Mouse (Mus musculus): ENCODE data around the gene Cdk17. TPM values are rescaled to one million over a fixed set of nuclear protein-coding genes. Genes with fewer than 3 reads are reported as not detected.
A peak's percentile ranks its signal among the peaks of the same experiment; 100 is the strongest.

The Cdk17 gene
- polyA plus RNA-seq, 1 experiment from 2014 or later, result 23.0 TPM

GRCm38 (mm10) chr10:93178662-93179061 lies 18.0 kb downstream of the Cdk17 start:
- no peak for ATAC-seq

GRCm38 (mm10) chr10:93179669-93180460 lies 19.2 kb downstream of the Cdk17 start:
- Histone ChIP-seq H3K4me1 (peaks cover 65% of the 10 kb centered on the region), H3K4me2 (no peak overlapping the region), H3K27me3 (replicated peaks) (no peaks in the 10 kb centered on the region), H3K36me3 (peaks cover 7% of the 10 kb centered on the region; the same call in 1 of the 2 replicates), H3K9ac (no peak overlapping the region), H3K4me3 (no peak overlapping the region), H3K27ac (no peak overlapping the region), H3K9me3 (replicated peaks) (no peaks in the 10 kb centered on the region)
- 73% methylated on average over 11 of the region's 11 CpGs for WGBS (ENCODE audit: insufficient replicate concordance)
- no peak for ATAC-seq

More at GRCm38 (mm10) chr10:93178662-93179061, 18.0 kb downstream of the Cdk17 start:
- H3K9ac ChIP-seq, result no peak overlapping the region
- H3K27ac ChIP-seq, result no peak overlapping the region
- no peak overlapping the region for H3K4me2 ChIP-seq
- H3K27me3 ChIP-seq (replicated peaks), result no peaks in the 10 kb centered on the region
- no peaks in the 10 kb centered on the region for H3K9me3 ChIP-seq (replicated peaks)
- H3K36me3 ChIP-seq, result peaks cover 8% of the 10 kb centered on the region
- 93% methylated on average over 5 of the region's 5 CpGs for WGBS (ENCODE audit: insufficient replicate concordance)
- H3K4me3 ChIP-seq, result no peak overlapping the region
- peaks cover 66% of the 10 kb centered on the region for H3K4me1 ChIP-seq

- H3K4me3 ChIP-seq, result no peak overlapping the region
- no peak overlapping the region for H3K9ac ChIP-seq
- ATAC-seq, result no peak
- no peaks in the 10 kb centered on the region for H3K27me3 ChIP-seq (replicated peaks)
- H3K27ac ChIP-seq, result no peak overlapping the region
- H3K9me3 ChIP-seq (replicated peaks), result no peaks in the 10 kb centered on the region
- H3K36me3 ChIP-seq, result peaks cover 7% of the 10 kb centered on the region; the same call in 1 of the 2 replicates
- peaks cover 54% of the 10 kb centered on the region for H3K4me1 ChIP-seq
- H3K4me2 ChIP-seq, result no peak overlapping the region
- WGBS (ENCODE audit: insufficient replicate concordance), result 80% methylated on average over 8 of the region's 8 CpGs
These were observed 23.8 kb downstream of the Cdk17 start for GRCm38 (mm10) chr10:93184351-93184976.

GRCm38 (mm10) chr10:93188440-93188999 lies 27.8 kb downstream of the Cdk17 start:
- Histone ChIP-seq H3K27ac (0 out of 2 replicates have a peak overlapping the region, but pooled peaks have one; percentile 17), H3K36me3 (peaks cover 7% of the 10 kb centered on the region; the same call in 1 of the 2 replicates), H3K27me3 (replicated peaks) (no peaks in the 10 kb centered on the region), H3K4me1 (peaks cover 67% of the 10 kb centered on the region), H3K4me2 (no peak overlapping the region), H3K9ac (no peak overlapping the region), H3K4me3 (no peak overlapping the region), H3K9me3 (replicated peaks) (no peaks in the 10 kb centered on the region)
- WGBS (ENCODE audit: insufficient replicate concordance), result 65% methylated on average over 10 of the region's 10 CpGs
- ATAC-seq, result no peak

GRCm38 (mm10) chr10:93190475-93191262 lies 30.0 kb downstream of the Cdk17 start:
- Histone ChIP-seq H3K4me2 (peak overlapping the region; percentile 29), H3K4me1 (peaks cover 73% of the 10 kb centered on the region), H3K4me3 (no peak overlapping the region), H3K27ac (peak overlapping the region; percentile 61), H3K27me3 (replicated peaks) (no peaks in the 10 kb centered on the region), H3K36me3 (peaks cover 7% of the 10 kb centered on the region; the same call in 1 of the 2 replicates), H3K9ac (peak overlapping the region; percentile 53), H3K9me3 (replicated peaks) (no peaks in the 10 kb centered on the region)
- 28% methylated on average over 8 of the region's 8 CpGs for WGBS (ENCODE audit: insufficient replicate concordance)
- peak; percentile 72 for ATAC-seq

- H3K27ac ChIP-seq, result no peak overlapping the region
- H3K27me3 ChIP-seq (replicated peaks), result no peaks in the 10 kb centered on the region
- peaks cover 48% of the 10 kb centered on the region for H3K4me1 ChIP-seq
- H3K9ac ChIP-seq, result no peak overlapping the region
- ATAC-seq, result no peak
- H3K9me3 ChIP-seq (replicated peaks), result no peaks in the 10 kb centered on the region
- no peak overlapping the region for H3K4me2 ChIP-seq
- 93% methylated on average over 6 of the region's 6 CpGs for WGBS (ENCODE audit: insufficient replicate concordance)
- peaks cover 24% of the 10 kb centered on the region for H3K36me3 ChIP-seq
- no peak overlapping the region for H3K4me3 ChIP-seq
These were observed 36.4 kb downstream of the Cdk17 start for GRCm38 (mm10) chr10:93197092-93197491.

- Histone ChIP-seq H3K27me3 (replicated peaks) (no peaks in the 10 kb centered on the region), H3K4me1 (peaks cover 47% of the 10 kb centered on the region), H3K4me2 (no peak overlapping the region), H3K27ac (no peak overlapping the region), H3K9me3 (replicated peaks) (no peaks in the 10 kb centered on the region), H3K36me3 (peaks cover 24% of the 10 kb centered on the region), H3K9ac (no peak overlapping the region), H3K4me3 (no peak overlapping the region)
- 53% methylated on average over 3 of the region's 3 CpGs for WGBS (ENCODE audit: insufficient replicate concordance)
- ATAC-seq, result peak; percentile 68
These were observed 38.3 kb downstream of the Cdk17 start for GRCm38 (mm10) chr10:93198958-93199357.

GRCm38 (mm10) chr10:93201846-93202458 lies 41.3 kb downstream of the Cdk17 start:
- Histone ChIP-seq H3K9me3 (replicated peaks) (no peaks in the 10 kb centered on the region), H3K4me1 (peaks cover 51% of the 10 kb centered on the region), H3K27me3 (replicated peaks) (no peaks in the 10 kb centered on the region), H3K4me2 (no peak overlapping the region), H3K4me3 (no peak overlapping the region), H3K36me3 (peaks cover 23% of the 10 kb centered on the region), H3K27ac (no peak overlapping the region), H3K9ac (no peak overlapping the region)
- ATAC-seq, result no peak
- WGBS (ENCODE audit: insufficient replicate concordance), result 73% methylated on average over 6 of the region's 6 CpGs

- H3K4me2 ChIP-seq, result no peak overlapping the region
- ATAC-seq, result no peak
- no peaks in the 10 kb centered on the region for H3K27me3 ChIP-seq (replicated peaks)
- no peak overlapping the region for H3K4me3 ChIP-seq
- no peak overlapping the region for H3K9ac ChIP-seq
- H3K9me3 ChIP-seq (replicated peaks), result no peaks in the 10 kb centered on the region
- peaks cover 12% of the 10 kb centered on the region for H3K36me3 ChIP-seq
- H3K4me1 ChIP-seq, result peaks cover 43% of the 10 kb centered on the region
- WGBS (ENCODE audit: insufficient replicate concordance), result 88% methylated on average over 4 of the region's 4 CpGs
- H3K27ac ChIP-seq, result no peak overlapping the region
These were observed 44.7 kb downstream of the Cdk17 start for GRCm38 (mm10) chr10:93205287-93205956.

GRCm38 (mm10) chr10:93207176-93207575 lies 46.5 kb downstream of the Cdk17 start:
- WGBS (ENCODE audit: insufficient replicate concordance), result 72% methylated on average over 5 of the region's 5 CpGs
- Histone ChIP-seq H3K4me3 (no peak overlapping the region), H3K4me1 (peaks cover 37% of the 10 kb centered on the region), H3K36me3 (peaks cover 20% of the 10 kb centered on the region), H3K4me2 (no peak overlapping the region), H3K9ac (no peak overlapping the region), H3K9me3 (replicated peaks) (no peaks in the 10 kb centered on the region), H3K27ac (no peak overlapping the region), H3K27me3 (replicated peaks) (no peaks in the 10 kb centered on the region)
- ATAC-seq, result no peak

- Histone ChIP-seq H3K9ac (no peak overlapping the region), H3K4me2 (no peak overlapping the region), H3K4me3 (no peak overlapping the region), H3K4me1 (peaks cover 12% of the 10 kb centered on the region), H3K9me3 (replicated peaks) (0 out of 2 replicates have a peak, but pooled peaks cover 3% of the 10 kb centered on the region), H3K36me3 (peaks cover 72% of the 10 kb centered on the region), H3K27me3 (replicated peaks) (no peaks in the 10 kb centered on the region), H3K27ac (peak overlapping the region; percentile 48; the same call in 1 of the 2 replicates)
- WGBS (ENCODE audit: insufficient replicate concordance), result 90% methylated on average over 2 of the region's 2 CpGs
- no peak for ATAC-seq
These were observed 52.0 kb downstream of the Cdk17 start for GRCm38 (mm10) chr10:93212699-93213098.

Data from liver, embryonic 12.5 days (tissue).